Mouse (Mus musculus): Measurements from ENCODE around the gene Krtap11-1. TPM values are rescaled to one million over a fixed set of nuclear protein-coding genes. Genes with fewer than 3 reads are reported as not detected.

Gene Krtap11-1
- polyA plus RNA-seq, 1 experiment: not detected

GRCm38 (mm10) chr16:89587209-89587608 is 16.2 kb upstream of the Krtap11-1 start:
- Histone ChIP-seq H3K4me3 (ENCODE audit: insufficient read depth, low read depth, low read length) (no peak overlapping the region), H3K27ac (ENCODE audit: insufficient read depth, low read depth, low read length) (no peak overlapping the region), H3K36me3 (ENCODE audit: control insufficient read depth, insufficient read depth, low read length) (no peaks in the 10 kb centered on the region), H3K27me3 (replicated peaks; ENCODE audit: control insufficient read depth, insufficient read depth, low read length) (no peaks in the 10 kb centered on the region), H3K4me1 (ENCODE audit: control insufficient read depth, insufficient read depth, low read length) (no peaks in the 10 kb centered on the region)
- DNase-seq: no peak
- WGBS: 70% methylated on average over 3 of the region's 3 CpGs
- TF ChIP-seq CTCF (conservative IDR thresholded peaks at IDR 0.05; ENCODE audit: insufficient read depth, insufficient read length, low read depth, low read length) (no peak), POLR2A (IDR thresholded peaks at IDR 0.05; ENCODE audit: low read depth, low read length) (no peak)

DNA sequence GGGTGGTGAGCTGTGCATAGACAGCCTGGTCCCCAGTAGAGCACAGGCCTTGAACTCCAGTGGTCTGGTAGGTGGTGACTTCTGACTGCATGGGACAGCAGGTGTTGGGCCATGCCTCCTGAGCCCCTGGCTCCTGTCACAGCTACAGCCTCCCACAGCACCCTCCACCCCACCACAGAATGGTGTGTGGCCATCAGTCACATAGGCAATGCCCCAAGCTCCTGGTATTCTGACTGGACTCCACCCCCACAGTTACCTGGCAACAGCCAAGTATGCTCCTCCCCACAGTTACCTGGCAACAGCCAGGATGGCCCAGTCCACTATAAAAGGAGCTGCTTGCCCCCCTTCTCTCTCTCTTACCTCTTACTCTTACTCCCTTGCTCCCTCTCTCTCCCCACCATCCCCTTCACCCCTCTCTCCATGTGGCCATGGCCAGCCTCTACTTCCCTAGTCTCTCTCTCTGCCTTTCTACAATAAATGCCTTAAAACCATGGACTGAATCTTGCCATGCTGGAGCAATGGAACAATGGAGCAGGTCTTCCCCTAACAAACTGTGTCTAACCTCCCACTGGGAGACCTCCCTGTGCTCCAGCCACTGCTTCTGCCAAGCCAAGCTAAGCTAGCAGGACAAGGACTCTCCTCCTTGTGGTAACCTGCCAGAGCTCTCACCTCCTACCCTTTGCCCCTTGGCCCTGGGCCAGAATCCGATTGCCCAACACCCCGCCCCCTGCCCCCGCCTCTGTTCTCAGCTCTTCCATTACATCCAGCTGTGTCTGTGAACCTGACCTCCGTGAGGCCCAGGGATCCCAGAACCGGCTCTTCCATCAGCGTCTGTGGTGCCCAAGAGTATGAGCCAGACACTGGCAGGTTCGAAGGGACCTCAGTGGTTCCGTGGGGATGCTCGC is 14.9 kb upstream of the Krtap11-1 start:
- Histone ChIP-seq H3K36me3 (ENCODE audit: control insufficient read depth, insufficient read depth, low read length) (no peaks in the 10 kb centered on the region), H3K4me1 (ENCODE audit: control insufficient read depth, insufficient read depth, low read length) (no peaks in the 10 kb centered on the region), H3K4me3 (ENCODE audit: insufficient read depth, low read depth, low read length) (no peak overlapping the region), H3K27me3 (replicated peaks; ENCODE audit: control insufficient read depth, insufficient read depth, low read length) (no peaks in the 10 kb centered on the region), H3K27ac (ENCODE audit: insufficient read depth, low read depth, low read length) (no peak overlapping the region)
- DNase-seq: peak; percentile 32
- no peak for TF ChIP-seq POLR2A (IDR thresholded peaks at IDR 0.05; ENCODE audit: low read depth, low read length)
- no peak for TF ChIP-seq CTCF (conservative IDR thresholded peaks at IDR 0.05; ENCODE audit: insufficient read depth, insufficient read length, low read depth, low read length)
- 62% methylated on average over 9 of the region's 9 CpGs for WGBS

DNA sequence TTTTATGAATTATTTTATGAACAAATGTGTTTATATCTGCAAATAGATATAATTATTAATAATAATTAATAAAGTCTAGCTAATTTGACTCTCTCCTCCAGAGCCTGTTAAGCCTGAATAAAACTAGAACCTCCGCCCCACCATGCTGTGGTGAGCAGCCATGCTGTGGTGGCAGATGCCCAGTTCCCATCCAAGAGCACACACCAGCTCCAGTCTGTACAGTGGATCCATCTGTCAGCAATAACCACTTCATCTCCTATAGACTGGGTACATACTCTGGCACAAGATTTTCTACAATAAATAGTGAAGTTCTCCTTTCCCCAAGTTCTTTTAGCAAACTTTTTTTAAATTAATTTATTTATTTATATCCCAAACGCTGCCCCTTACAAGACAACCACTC is 10.7 kb upstream of the Krtap11-1 start:
- Histone ChIP-seq H3K27me3 (replicated peaks; ENCODE audit: control insufficient read depth, insufficient read depth, low read length) (no peaks in the 10 kb centered on the region), H3K4me3 (ENCODE audit: insufficient read depth, low read depth, low read length) (no peak overlapping the region), H3K36me3 (ENCODE audit: control insufficient read depth, insufficient read depth, low read length) (no peaks in the 10 kb centered on the region), H3K4me1 (ENCODE audit: control insufficient read depth, insufficient read depth, low read length) (no peaks in the 10 kb centered on the region), H3K27ac (ENCODE audit: insufficient read depth, low read depth, low read length) (no peak overlapping the region)
- WGBS: 92% methylated on average over 2 of the region's 2 CpGs
- TF ChIP-seq POLR2A (IDR thresholded peaks at IDR 0.05; ENCODE audit: low read depth, low read length): no peak
- no peak for TF ChIP-seq CTCF (conservative IDR thresholded peaks at IDR 0.05; ENCODE audit: insufficient read depth, insufficient read length, low read depth, low read length)
- DNase-seq: no peak

- Histone ChIP-seq H3K4me1 (ENCODE audit: control insufficient read depth, insufficient read depth, low read length) (no peaks in the 10 kb centered on the region), H3K27me3 (replicated peaks; ENCODE audit: control insufficient read depth, insufficient read depth, low read length) (no peaks in the 10 kb centered on the region), H3K4me3 (ENCODE audit: insufficient read depth, low read depth, low read length) (no peak overlapping the region), H3K36me3 (ENCODE audit: control insufficient read depth, insufficient read depth, low read length) (no peaks in the 10 kb centered on the region), H3K27ac (ENCODE audit: insufficient read depth, low read depth, low read length) (no peak overlapping the region)
- no peak for DNase-seq
- 92% methylated on average over 9 of the region's 9 CpGs for WGBS
- TF ChIP-seq CTCF (conservative IDR thresholded peaks at IDR 0.05; ENCODE audit: insufficient read depth, insufficient read length, low read depth, low read length) (no peak), POLR2A (IDR thresholded peaks at IDR 0.05; ENCODE audit: low read depth, low read length) (no peak)
Measured at GRCm38 (mm10) chr16:89570516-89570915, 467 bp downstream of the Krtap11-1 start.

DNA sequence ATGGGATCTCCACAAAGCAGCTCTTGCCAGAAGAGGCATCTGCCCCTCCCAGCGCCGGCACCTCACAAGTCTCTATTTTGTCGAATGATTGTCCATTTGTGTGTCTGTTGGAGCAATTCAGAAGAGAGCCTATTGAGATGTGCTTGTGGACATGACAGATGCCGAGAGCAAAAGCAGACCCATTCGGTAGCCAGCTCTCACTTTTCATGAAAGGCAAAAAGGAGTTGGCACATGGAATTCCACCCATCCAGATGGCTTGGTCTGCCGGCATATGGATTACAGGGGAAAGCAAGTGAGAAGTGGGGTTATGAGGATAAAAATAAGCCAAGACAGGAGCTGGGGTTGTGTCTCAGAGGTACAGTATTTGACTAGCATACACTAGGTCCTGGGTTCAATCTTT is 1.8 kb downstream of the Krtap11-1 start:
- no peaks in the 10 kb centered on the region for H3K27me3 ChIP-seq (replicated peaks; ENCODE audit: control insufficient read depth, insufficient read depth, low read length)
- 92% methylated on average over 6 of the region's 6 CpGs for WGBS
- no peak for DNase-seq
- no peaks in the 10 kb centered on the region for H3K4me1 ChIP-seq (ENCODE audit: control insufficient read depth, insufficient read depth, low read length)
- H3K36me3 ChIP-seq (ENCODE audit: control insufficient read depth, insufficient read depth, low read length): no peaks in the 10 kb centered on the region
- H3K4me3 ChIP-seq (ENCODE audit: insufficient read depth, low read depth, low read length): no peak overlapping the region
- H3K27ac ChIP-seq (ENCODE audit: insufficient read depth, low read depth, low read length): no peak overlapping the region
- no peak for TF ChIP-seq CTCF (conservative IDR thresholded peaks at IDR 0.05; ENCODE audit: insufficient read depth, insufficient read length, low read depth, low read length)

DNA sequence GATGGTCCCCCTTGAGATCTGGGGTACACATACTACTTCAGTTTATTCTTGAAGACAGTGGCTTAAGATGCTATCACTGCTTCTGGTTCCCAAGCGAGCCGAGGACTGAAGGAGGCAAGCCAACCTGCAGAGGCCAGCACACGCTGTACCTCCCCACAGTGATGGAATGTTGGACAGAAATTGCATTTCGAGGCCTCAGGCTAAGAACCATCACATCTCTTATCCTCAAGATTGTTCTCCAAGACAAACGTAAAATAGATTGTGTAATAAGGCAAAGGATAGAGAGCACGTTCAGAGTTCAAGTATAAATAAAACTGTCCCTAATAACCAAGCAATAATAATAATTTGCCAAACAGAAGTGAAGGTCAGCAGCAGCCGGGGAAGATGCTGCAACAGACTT is 2.8 kb downstream of the Krtap11-1 start:
- no peak overlapping the region for H3K27ac ChIP-seq (ENCODE audit: insufficient read depth, low read depth, low read length)
- no peak for DNase-seq
- H3K36me3 ChIP-seq (ENCODE audit: control insufficient read depth, insufficient read depth, low read length): no peaks in the 10 kb centered on the region
- H3K4me3 ChIP-seq (ENCODE audit: insufficient read depth, low read depth, low read length): no peak overlapping the region
- H3K27me3 ChIP-seq (replicated peaks; ENCODE audit: control insufficient read depth, insufficient read depth, low read length): no peaks in the 10 kb centered on the region
- 79% methylated on average over 7 of the region's 7 CpGs for WGBS
- TF ChIP-seq POLR2A (IDR thresholded peaks at IDR 0.05; ENCODE audit: low read depth, low read length) (no peak), CTCF (conservative IDR thresholded peaks at IDR 0.05; ENCODE audit: insufficient read depth, insufficient read length, low read depth, low read length) (no peak)
- no peaks in the 10 kb centered on the region for H3K4me1 ChIP-seq (ENCODE audit: control insufficient read depth, insufficient read depth, low read length)

DNA sequence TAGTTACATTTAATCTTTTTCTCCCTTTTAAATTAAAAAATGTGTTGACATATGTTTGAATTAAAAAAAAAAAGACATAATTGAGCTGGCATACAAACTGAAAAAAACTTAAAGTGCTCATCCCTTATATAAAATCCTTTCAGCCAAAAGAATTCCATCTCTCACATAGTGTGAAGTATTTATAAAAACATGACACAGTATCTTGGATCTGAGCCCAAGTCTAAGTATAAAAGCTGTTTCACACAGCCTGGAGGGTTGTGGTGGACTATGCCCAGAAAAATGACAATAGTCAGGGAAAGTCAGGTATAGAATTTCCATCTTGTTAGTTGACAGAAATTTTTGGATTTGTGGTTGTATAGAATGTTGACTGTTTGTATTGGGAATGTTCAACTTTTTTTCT is 20.7 kb downstream of the Krtap11-1 start:
- Histone ChIP-seq H3K27me3 (replicated peaks; ENCODE audit: control insufficient read depth, insufficient read depth, low read length) (no peaks in the 10 kb centered on the region), H3K36me3 (ENCODE audit: control insufficient read depth, insufficient read depth, low read length) (no peaks in the 10 kb centered on the region), H3K27ac (ENCODE audit: insufficient read depth, low read depth, low read length) (no peak overlapping the region), H3K4me3 (ENCODE audit: insufficient read depth, low read depth, low read length) (no peak overlapping the region), H3K4me1 (ENCODE audit: control insufficient read depth, insufficient read depth, low read length) (no peaks in the 10 kb centered on the region)
- TF ChIP-seq CTCF (conservative IDR thresholded peaks at IDR 0.05; ENCODE audit: insufficient read depth, insufficient read length, low read depth, low read length) (no peak), POLR2A (IDR thresholded peaks at IDR 0.05; ENCODE audit: low read depth, low read length) (no peak)
- no peak for DNase-seq

Data from kidney, adult 2 months (tissue).